ENCODE assay signal across 17 mouse cellular contexts in genomic region chr10:17008683-17009082, GRCm38 (mm10).
"Had no signal": no experiment of that assay in that cellular context is flagged by ENCODE, and none has a peak within 500 bp of the region (broad histone marks: within the 10 kb centered on the region; RNA-seq: fewer than 3 reads in every experiment).

No protein-coding gene starts in this region.

- H3K27me3 ChIP-seq: midbrain, embryonic 12.5 days; neural tube, embryonic 13.5 days; neural tube, embryonic 15.5 days had no signal

- H3K27ac ChIP-seq: midbrain, embryonic 12.5 days; neural tube, embryonic 13.5 days; neural tube, embryonic 15.5 days had no signal

- H3K9me3 ChIP-seq: midbrain, embryonic 12.5 days; neural tube, embryonic 13.5 days; neural tube, embryonic 15.5 days had no signal

- H3K36me3 ChIP-seq: midbrain, embryonic 12.5 days; neural tube, embryonic 13.5 days; neural tube, embryonic 15.5 days had no signal

- H3K4me3 ChIP-seq: midbrain, embryonic 12.5 days; myocyte; neural tube, embryonic 13.5 days; neural tube, embryonic 15.5 days had no signal

- ATAC-seq: midbrain, embryonic 16.5 days had no signal

- H3K4me1 ChIP-seq: midbrain, embryonic 12.5 days; neural tube, embryonic 13.5 days; neural tube, embryonic 15.5 days had no signal

- H3K4me2 ChIP-seq: lung, embryonic 14.5 days; midbrain, embryonic 12.5 days; neural tube, embryonic 13.5 days; neural tube, embryonic 15.5 days had no signal

- H3K9ac ChIP-seq: lung, embryonic 14.5 days; midbrain, embryonic 12.5 days; neural tube, embryonic 13.5 days; neural tube, embryonic 15.5 days had no signal

- DNase-seq: lung, adult 18-20 months; lung, embryonic 14.5 days; lung, postnatal 10 days; lung, postnatal 4 days; retina, postnatal 1 day; right cerebral cortex, adult 18-20 months; right cerebral cortex, postnatal 25 days; right cerebral cortex, postnatal 4 days; spleen, adult 18-20 months; thymus, adult 18-20 months; thymus, postnatal 25 days; thymus, postnatal 4 days had no signal
